Mouse (Mus musculus): Measurements from ENCODE around the gene Defb20.
"Not testable (repeated sequence)": the region's sequence is repeated elsewhere in the genome, so short reads cannot be mapped to it uniquely, and the experiment has no call there.

Gene Defb20

DNA sequence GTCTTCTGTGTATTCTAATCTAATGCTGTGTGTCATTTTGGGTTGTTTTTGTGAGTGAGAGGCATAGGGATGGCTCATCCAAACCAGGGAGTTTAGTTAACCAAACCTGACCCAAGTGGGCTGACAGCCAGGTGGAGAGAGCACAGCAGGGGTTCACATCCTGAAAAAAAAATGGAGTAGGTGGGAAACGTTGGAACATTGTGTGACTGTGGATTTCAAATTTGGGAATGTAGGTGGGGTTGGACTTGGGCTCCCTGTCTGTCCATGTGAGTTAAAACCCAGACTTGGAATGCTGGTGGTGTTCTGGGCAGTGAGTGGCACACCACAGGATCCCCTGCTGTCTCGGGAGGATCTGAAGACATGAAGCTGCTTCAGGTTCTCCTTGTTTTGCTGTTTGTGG is at the start of gene Defb20:
Gene Defb20, plus strand, starts transcription at position 301 of the 400 bp plus-strand sequence.
- DNase-seq = no peak

DNA sequence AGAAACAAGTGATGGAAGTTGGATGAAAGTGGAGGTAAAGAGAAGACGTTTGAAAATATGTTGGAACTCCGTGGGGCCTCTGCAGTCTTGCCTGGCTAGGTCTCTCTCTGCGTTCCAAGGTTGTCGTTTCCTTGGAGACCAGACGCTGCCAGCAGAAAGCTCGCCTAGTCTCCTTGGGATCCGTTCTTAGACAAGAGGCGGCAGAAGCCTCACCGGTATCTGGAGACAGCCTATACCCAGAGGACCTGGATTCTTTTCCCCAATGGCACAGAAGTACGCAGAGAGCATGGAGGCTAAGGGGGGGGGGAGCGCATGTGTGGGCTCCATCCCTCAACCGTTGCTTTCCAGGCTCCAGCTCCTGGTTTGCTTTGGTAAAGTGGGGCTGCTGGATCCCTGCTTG is 49.4 kb upstream of the Defb20 start:
- DNase-seq = no peak

GRCm38 (mm10) chr2:152428481-152428880 is 48.4 kb upstream of the Defb20 start:
- DNase-seq = not testable (repeated sequence)

- DNase-seq = peak; percentile 58
Measured at GRCm38 (mm10) chr2:152436405-152436901, 40.4 kb upstream of the Defb20 start.

DNA sequence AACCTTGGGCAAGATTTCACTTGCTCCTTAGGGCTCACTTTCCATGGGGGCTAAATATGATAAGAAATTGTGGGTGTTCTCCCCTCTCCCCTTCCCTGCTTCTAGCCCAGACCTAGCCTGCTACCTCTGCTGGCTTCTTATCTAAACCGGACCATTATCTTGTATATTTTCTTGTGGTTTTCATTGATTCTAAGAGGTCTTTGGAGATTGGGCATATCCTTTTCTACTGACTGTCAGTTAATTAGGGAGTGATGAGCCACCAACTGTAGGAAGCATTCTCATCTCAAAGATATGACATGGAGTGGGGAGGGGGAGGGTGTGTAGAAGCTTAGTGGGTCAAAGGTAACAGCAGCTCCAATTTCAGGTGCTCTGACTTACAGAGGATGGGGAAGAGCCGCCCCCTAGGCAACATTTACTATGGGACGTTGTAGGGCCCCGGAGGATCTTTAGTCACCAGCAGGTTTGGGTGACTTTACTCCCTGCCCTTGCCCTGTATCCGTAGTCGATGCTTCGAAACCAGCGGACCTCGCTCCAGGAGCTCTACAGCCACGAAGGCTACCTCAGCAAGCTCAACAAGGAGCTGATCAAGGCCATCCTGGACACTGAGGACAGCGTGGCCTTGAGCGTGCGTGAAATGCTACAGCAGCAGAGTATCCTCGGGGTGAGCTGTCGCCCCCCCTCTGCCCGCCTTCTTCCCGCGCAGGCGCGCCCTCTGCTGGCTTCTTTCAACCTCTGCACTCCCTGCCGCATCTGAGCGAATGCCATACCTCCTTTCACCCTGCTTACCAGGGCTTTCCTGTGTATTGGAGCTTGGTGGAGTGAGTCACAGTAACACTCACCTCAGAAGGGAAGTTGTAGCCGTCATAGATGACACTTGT is 39.6 kb upstream of the Defb20 start:
- DNase-seq = peak; percentile 68

DNA sequence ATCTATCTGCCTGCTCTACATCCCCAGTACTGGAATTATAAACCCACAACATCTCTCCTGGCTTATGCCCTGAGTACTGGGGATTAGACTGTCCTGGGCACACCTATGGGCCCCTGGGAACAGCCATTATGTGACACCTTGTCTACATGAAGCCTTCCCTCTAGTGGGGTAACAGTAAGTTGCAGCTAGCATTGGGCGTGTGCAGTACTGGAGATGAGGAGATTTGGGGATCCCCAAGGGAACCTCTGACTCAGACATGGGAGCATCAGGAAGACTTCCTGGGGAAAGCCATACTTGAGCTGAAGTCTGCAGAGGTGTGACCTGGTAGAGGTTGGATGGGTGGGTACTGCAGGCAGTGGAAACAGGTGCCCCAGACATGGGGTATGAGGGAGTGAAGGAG is 37.9 kb upstream of the Defb20 start:
- DNase-seq = no peak

DNA sequence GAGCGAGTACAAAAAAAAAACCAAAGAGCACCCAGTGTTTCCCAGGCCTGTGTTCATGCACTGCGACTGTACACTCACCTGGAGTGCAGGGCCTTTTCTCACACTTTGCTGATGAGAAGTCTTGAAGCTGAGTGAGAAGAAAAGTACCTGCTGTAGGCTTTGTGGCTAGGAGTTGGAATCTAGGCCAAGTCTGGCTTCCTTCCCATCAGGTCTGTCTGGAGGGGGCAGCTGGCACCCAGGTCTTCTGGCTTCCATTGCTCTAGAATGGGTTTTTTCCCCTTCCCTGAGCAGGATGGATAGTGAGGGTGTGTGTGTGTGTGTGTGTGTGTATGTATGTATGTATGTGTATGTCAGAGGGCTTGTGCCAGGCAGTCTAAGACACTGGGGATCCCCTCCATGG is 37.0 kb upstream of the Defb20 start:
- DNase-seq = no peak

DNA sequence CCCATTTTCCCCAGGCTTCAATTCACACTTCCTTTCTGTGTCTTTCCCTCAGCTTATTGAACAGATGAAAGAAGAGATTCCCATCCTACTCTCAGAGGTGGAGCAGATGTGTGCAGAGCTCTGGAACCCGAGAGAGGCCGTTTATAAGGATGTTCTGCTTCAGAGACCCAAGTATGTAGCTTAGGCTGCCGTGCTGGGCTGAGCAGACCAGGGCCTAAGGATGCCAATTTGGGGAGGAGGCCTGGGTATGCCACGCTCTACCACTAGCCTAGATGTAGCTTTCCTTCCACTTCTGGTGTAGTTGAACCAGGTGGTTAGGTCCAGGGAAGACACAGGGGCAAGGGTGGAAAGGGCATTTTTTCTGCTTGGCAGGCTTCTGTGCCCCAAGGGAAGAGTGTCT is 34.5 kb upstream of the Defb20 start:
- DNase-seq = no peak

GRCm38 (mm10) chr2:152443281-152443680 is 33.6 kb upstream of the Defb20 start:
- DNase-seq = no peak

DNA sequence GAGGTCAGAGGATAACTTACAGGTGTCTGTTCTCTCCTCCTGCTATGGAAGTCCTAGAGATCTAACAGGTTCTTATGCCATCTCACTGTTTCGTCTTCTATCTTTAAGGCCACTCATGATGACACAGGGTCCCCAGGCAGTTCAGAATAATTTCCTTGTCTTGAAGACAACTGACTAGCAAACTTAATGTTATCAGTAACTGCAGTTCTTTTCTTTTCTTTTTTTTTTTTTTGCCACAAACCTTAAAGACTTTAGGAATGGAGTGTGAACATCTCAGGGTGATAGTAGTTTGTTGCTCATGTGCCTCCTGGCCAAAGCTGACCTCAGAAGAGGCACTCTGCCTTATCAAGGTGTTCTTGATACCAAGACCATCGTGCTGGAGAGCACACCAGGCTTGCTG is 30.2 kb upstream of the Defb20 start:
- DNase-seq = no peak

DNA sequence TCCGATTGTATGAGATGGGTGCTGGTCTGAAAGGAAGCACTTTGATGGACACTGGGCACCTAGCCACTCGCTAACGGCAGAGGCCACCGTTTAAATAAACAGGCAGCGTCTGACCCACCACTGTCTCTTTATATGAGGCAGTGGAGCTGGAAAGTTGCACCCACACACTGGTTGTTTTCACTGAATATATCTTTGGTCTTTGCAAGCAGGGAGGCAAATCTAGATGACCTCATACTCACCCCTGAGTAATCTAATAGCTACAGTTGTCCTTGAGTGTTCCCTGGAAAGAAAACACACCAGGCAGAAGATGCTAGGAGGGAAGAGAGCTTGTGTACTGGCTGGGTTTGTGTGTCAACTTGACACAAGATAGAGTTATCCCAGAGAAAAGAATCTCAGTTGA is 29.4 kb upstream of the Defb20 start:
- no peak for DNase-seq

DNA sequence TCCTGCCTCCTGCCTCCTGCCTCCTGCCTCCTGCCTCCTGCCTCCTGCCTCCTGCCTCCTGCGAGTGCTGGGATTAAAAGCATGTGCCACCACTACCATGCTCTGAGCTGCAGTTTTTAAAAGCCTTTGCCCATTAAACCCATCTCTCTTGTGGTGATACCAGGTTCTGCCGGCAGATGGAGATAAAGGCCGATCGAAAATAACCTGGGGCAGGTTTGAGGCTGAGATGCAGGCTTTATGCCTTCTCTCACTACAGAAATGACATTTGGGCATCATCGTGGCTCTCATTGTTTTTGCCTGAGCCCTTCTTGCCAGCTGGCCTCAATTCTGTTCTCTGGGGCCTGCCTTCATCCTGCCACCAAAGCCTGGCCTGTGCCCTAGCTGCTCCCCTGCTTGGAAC is 26.6 kb upstream of the Defb20 start:
- DNase-seq = peak; percentile 43

GRCm38 (mm10) chr2:152452101-152452781 is 24.6 kb upstream of the Defb20 start:
- DNase-seq = no peak

GRCm38 (mm10) chr2:152459241-152459640 is 17.6 kb upstream of the Defb20 start:
- no peak for DNase-seq

- DNase-seq = no peak
Measured at GRCm38 (mm10) chr2:152464570-152465150, 12.2 kb upstream of the Defb20 start, which contains the start of gene Defb23. Gene Defb23, minus strand, starts transcription at chr2:152464620.

GRCm38 (mm10) chr2:152470973-152471372 is 5.9 kb upstream of the Defb20 start:
- DNase-seq = peak; percentile 11

GRCm38 (mm10) chr2:152472434-152472833 is 4.4 kb upstream of the Defb20 start:
- no peak for DNase-seq

- no peak for DNase-seq
Measured at GRCm38 (mm10) chr2:152480881-152481280, 4.0 kb downstream of the Defb20 start.

- no peak for DNase-seq
Measured at GRCm38 (mm10) chr2:152481726-152482125, 4.9 kb downstream of the Defb20 start.

- DNase-seq = no peak
Measured at GRCm38 (mm10) chr2:152487024-152487423, 10.2 kb downstream of the Defb20 start.

GRCm38 (mm10) chr2:152490038-152490437 is 13.2 kb downstream of the Defb20 start, which contains the start of gene Defb22:
Gene Defb22, minus strand, starts transcription at chr2:152490138.
- DNase-seq = no peak

- DNase-seq = no peak
Measured at GRCm38 (mm10) chr2:152493151-152493550, 16.3 kb downstream of the Defb20 start.

GRCm38 (mm10) chr2:152498020-152498419 is 21.2 kb downstream of the Defb20 start:
- DNase-seq = no peak
